Mouse (Mus musculus) heart, embryonic 11.5 days (tissue): ENCODE data around the gene Tmem33. TPM values are rescaled to one million over a fixed set of nuclear protein-coding genes. Genes with fewer than 3 reads are reported as not detected.

Experiments
- ATAC-seq: fragments of 200-750 bp; cut with Nextera tagmentation; replicated peaks from 2 replicates; pipeline ENCODE4 v1.8.0; 2017; ENCODE audit warnings: moderate library complexity; ENCODE audit not compliant: insufficient number of reproducible peaks, low FRiP score, low TSS enrichment
- H3K27ac ChIP-seq: fragments of 300-500 bp; sonication (generic); 2 replicates; pipeline ENCODE4 v1.5.1; 2014; ENCODE audit warnings: mild to moderate bottlenecking, low read depth, low read length
- H3K27me3 ChIP-seq: fragments of 300-500 bp; sonication (generic); 2 replicates; pipeline ENCODE4 v1.6.1; 2014; ENCODE audit warnings: mild to moderate bottlenecking, low read length, mixed read lengths; ENCODE audit not compliant: control insufficient read depth, insufficient read depth
- H3K36me3 ChIP-seq: fragments of 300-500 bp; sonication (generic); 2 replicates; pipeline ENCODE4 v1.6.1; 2014; ENCODE audit warnings: mild to moderate bottlenecking, low read length, moderate library complexity, mixed read lengths; ENCODE audit not compliant: control insufficient read depth, insufficient read depth
- H3K4me1 ChIP-seq: fragments of 300-500 bp; sonication (generic); 2 replicates; pipeline ENCODE4 v1.6.1; 2014; ENCODE audit warnings: low read length; ENCODE audit not compliant: control insufficient read depth, insufficient read depth
- H3K4me2 ChIP-seq: fragments of 300-500 bp; sonication (generic); 2 replicates; pipeline ENCODE4 v1.6.1; 2014; ENCODE audit warnings: mild to moderate bottlenecking, moderate library complexity
- H3K4me3 ChIP-seq: fragments of 300-500 bp; sonication (generic); 2 replicates; pipeline ENCODE4 v1.5.1; 2014; ENCODE audit warnings: low read depth, low read length
- H3K9ac ChIP-seq: fragments of 300-500 bp; sonication (generic); 2 replicates; pipeline ENCODE4 v1.6.1; 2014; ENCODE audit warnings: mild to moderate bottlenecking, low read depth, low read length, moderate library complexity
- H3K9me3 ChIP-seq: fragments of 300-500 bp; sonication (generic); replicated peaks from 2 replicates; pipeline ENCODE4 v1.6.1; 2016; ENCODE audit warnings: low read length; ENCODE audit not compliant: control insufficient read depth
- WGBS: fragments of 180-500 bp; shearing (Covaris S2); extraction: QIAGEN DNeasy Blood & Tissue Kit; methylation state at CpG from one replicate; pipeline ENCODE4 v1.1.7; 2014; ENCODE audit not compliant: insufficient replicate concordance; 5-methylcytosine and 5-hydroxymethylcytosine counted together
- polyA plus RNA-seq: library from polyadenylated mRNA; unstranded; fragments of >200 nt; fragmentation: Nextera tagmentation; extraction: Ambion mirVana; gene quantifications from 2 replicates; pipeline ENCODE4 v1.2.1, GENCODE M21; 2014

The Tmem33 gene
- polyA plus RNA-seq: 57.2 and 61.3 TPM in 2 replicates

DNA sequence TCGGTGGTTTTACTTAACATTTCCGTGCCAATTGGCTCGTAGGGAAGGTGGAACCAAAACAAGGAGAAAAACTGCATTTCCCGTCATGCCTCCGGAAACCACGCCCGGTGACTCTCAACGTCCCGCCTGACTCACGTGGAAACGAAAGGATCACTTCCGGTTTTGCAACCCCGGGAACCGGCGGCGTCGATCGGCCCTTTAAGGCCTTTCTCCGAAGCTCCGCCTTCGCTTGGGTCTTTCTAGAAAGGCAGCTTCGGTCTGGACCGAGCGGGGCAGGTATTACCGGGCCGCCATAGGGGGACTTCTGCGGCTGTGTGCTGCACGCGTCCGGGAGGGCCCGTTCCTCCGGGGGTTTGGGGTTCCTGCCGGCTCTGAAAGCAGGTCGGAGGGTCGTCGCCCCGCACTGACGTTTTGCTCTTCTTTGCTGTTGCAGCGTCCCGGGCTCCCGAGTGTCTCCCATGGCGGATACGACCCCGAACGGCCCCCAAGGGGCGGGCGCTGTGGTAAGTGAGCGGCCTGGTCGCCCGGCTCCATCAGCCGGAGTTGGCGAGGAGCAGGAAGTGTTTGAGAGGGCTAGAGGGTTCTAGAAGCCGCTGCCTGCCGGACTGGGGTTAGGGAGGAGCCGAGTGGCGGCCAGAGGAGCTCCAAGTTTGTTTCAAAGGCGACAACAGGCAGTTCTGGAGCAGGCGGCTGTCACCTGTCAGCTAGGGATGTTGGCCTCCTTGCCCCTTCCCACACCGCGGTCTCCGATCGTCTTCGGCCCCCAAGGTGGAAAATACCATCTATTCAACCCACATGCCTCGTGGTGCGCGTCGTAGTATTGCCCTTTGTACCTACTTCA, at the start of gene Tmem33:
Gene Tmem33, plus strand, starts transcription at position 35 of the 841 bp plus-strand sequence.
- Histone ChIP-seq H3K4me2 (peak within 1 kb of the TSS; percentile 76), H3K27ac (peak within 1 kb of the TSS; percentile 97), H3K4me1 (peaks cover 6% of the 10 kb centered on the region; the same call in 1 of the 2 replicates), H3K9ac (peak within 1 kb of the TSS; percentile 96), H3K27me3 (no peaks in the 10 kb centered on the region), H3K4me3 (peak within 1 kb of the TSS; percentile 94), H3K36me3 (peaks cover 14% of the 10 kb centered on the region), H3K9me3 (no peaks in the 10 kb centered on the region)
- ATAC-seq: peak; percentile 91
- under 1% methylated on average over 67 of the region's 67 CpGs for WGBS

DNA sequence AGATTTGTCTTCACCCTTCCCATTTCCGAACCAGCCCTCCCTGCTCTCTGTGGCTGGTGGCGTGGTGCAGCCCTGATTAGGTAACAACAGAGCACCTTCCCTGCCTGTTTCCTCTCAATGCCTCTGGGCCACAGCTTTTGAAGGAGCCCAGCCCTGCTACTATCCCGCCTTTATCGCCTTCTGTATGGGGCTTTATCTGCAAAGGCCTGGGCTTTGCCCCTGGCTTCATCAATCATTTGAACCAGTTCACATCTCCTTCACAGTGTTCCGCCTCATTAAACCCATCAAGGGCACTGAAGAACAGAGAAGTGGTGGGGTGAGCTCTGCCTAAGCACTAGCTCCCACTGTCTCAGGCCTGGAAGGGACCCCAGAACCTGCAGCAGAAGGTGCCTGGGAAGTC, 47.2 kb upstream of the Tmem33 start:
- Histone ChIP-seq H3K36me3 (no peaks in the 10 kb centered on the region), H3K9me3 (no peaks in the 10 kb centered on the region), H3K4me2 (no peak overlapping the region), H3K27me3 (peaks cover 68% of the 10 kb centered on the region), H3K4me3 (no peak overlapping the region), H3K4me1 (no peaks in the 10 kb centered on the region), H3K27ac (no peak overlapping the region), H3K9ac (no peak overlapping the region)
- ATAC-seq: no peak
- 16% methylated on average over 5 of the region's 5 CpGs for WGBS

DNA sequence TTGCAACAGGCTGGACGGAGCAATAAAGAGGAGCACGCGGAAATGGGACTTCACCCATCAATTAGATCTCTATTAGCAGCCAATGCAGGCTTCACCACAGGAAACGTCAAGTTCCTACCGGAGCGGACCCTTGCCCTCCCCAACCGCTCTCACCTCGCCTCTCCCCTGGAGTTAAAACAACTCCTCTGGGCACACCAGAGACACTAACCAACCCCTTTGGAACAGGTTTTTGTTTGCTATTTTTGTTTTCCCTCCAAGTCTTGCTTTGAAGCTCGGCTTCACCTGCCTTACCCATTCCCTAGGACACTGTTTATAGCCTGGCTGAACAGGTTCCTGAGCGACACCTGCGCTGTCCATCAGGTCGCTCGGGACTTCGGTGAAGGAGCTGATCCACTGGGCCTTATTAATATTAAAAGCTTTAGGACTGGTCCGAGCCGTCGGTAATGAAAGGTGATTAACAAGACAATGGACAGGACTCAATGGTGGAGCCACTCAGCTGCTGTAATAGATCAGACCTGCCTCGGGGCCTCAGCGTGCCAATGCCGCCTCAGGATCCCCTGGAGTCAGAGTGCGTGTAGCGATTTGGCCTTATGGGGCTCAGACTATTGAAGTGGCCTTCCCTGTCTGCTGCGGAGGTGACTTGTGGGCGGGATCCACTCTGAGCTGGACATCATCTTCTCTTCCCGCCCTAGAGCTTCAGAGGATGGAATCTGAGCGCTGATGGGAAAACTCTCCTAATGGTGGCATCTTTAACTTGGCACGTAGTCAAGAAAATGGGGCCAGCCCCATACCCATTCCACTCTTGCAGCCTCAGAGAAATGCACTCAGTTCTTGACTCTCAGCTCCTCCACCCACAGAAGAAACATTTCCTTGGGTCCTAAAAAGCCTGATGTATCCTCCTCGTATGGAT, 45.0 kb upstream of the Tmem33 start:
- 1% methylated on average over 28 of the region's 28 CpGs for WGBS
- H3K4me2 ChIP-seq: peak overlapping the region; percentile 43
- no peaks in the 10 kb centered on the region for H3K9me3 ChIP-seq

DNA sequence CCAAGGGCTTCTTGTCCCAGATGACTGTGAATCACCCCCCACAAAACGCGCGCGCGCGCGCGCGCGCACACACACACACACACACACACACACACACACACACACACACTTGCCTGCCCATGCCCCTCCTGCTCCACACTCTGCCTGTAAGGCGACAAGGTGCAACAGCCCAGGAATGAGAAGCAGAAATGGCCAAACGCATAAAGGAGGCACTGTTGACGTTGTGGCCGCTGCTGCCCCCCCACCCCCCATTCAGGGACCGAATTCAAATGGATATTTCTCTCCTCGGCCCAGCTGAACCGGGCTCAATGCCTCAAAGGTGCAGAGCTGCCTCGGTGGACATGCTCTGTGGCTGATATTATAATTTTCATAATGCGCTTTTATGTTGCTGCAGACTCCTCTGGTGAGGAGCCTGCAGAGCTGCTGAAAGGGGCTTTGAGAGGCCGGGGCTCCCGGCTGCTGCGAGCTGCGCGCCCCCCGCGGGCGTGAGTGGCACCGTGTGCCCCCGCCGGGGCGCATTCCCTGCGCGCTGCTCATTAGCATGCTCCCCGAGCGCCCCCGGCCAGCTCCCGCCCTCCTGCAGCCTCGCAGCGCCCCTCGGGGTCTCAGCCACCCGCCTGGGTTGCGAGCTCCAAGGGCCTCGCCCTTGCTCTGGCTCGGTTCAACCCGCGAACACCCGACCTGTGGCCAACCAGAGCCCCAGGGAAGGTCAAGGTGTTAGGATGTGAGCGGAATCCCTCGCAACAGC, 44.2 kb upstream of the Tmem33 start:
- no peak for ATAC-seq
- Histone ChIP-seq H3K4me2 (peak overlapping the region; percentile 43), H3K4me1 (no peaks in the 10 kb centered on the region), H3K36me3 (no peaks in the 10 kb centered on the region), H3K27ac (no peak overlapping the region), H3K9ac (no peak overlapping the region), H3K9me3 (no peaks in the 10 kb centered on the region), H3K27me3 (peaks cover 84% of the 10 kb centered on the region), H3K4me3 (peak overlapping the region; percentile 16)
- under 1% methylated on average over 49 of the region's 49 CpGs for WGBS

More for the DNA sequence above, 45.0 kb upstream of the Tmem33 start:
- Histone ChIP-seq H3K36me3 (no peaks in the 10 kb centered on the region), H3K27ac (no peak overlapping the region), H3K9ac (no peak overlapping the region), H3K4me3 (no peak overlapping the region), H3K4me1 (no peaks in the 10 kb centered on the region), H3K27me3 (peaks cover 82% of the 10 kb centered on the region)
- ATAC-seq: no peak

DNA sequence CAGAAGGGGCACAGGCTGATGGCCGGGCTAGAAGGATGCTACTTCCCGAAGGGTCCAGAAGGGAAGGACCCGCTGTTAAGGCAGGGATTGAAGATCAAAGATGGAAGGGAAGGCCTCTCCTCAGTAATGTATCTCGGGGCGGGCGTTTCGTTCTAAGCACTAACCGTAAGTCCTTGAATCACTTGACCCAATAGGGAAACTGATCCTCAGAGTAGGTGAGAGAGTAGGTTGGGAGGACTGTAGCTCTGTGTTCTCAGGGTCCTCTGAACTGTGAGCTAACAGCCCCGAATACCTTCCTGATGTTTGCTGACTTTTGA, 43.6 kb upstream of the Tmem33 start:
- H3K4me1 ChIP-seq: no peaks in the 10 kb centered on the region
- peak overlapping the region; percentile 43 for H3K4me2 ChIP-seq
- no peak overlapping the region for H3K9ac ChIP-seq
- no peaks in the 10 kb centered on the region for H3K9me3 ChIP-seq
- no peaks in the 10 kb centered on the region for H3K36me3 ChIP-seq
- WGBS: 2% methylated on average over 9 of the region's 9 CpGs
- no peak for ATAC-seq
- H3K4me3 ChIP-seq: peak overlapping the region; percentile 16; the same call in 1 of the 2 replicates
- peaks cover 87% of the 10 kb centered on the region for H3K27me3 ChIP-seq
- H3K27ac ChIP-seq: no peak overlapping the region

DNA sequence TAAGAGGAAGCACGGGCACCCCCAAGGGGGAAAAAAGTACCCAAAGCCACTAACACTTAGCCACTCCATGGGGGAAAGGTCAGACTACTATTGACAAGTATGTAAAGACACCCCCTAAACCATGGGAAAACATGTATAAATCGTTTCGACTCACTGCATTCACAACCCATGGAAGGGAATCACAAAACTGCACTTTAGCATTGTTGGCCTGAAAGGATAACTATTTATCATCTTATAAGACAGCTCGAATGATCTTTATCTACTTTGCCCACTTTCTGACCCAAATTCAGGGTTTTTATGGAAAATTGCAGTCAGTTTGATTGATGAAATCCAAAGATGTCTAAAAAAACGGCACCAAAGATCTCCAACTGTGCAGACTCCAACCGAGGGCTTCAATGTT, 38.5 kb upstream of the Tmem33 start:
- Histone ChIP-seq H3K36me3 (no peaks in the 10 kb centered on the region), H3K27ac (no peak overlapping the region), H3K4me3 (peak overlapping the region; percentile 37; the same call in 1 of the 2 replicates), H3K4me1 (no peaks in the 10 kb centered on the region), H3K9ac (no peak overlapping the region), H3K27me3 (peaks cover 88% of the 10 kb centered on the region), H3K4me2 (no peak overlapping the region), H3K9me3 (no peaks in the 10 kb centered on the region; the same call in 1 of the 2 replicates)
- ATAC-seq: no peak
- 9% methylated on average over 6 of the region's 6 CpGs for WGBS

DNA sequence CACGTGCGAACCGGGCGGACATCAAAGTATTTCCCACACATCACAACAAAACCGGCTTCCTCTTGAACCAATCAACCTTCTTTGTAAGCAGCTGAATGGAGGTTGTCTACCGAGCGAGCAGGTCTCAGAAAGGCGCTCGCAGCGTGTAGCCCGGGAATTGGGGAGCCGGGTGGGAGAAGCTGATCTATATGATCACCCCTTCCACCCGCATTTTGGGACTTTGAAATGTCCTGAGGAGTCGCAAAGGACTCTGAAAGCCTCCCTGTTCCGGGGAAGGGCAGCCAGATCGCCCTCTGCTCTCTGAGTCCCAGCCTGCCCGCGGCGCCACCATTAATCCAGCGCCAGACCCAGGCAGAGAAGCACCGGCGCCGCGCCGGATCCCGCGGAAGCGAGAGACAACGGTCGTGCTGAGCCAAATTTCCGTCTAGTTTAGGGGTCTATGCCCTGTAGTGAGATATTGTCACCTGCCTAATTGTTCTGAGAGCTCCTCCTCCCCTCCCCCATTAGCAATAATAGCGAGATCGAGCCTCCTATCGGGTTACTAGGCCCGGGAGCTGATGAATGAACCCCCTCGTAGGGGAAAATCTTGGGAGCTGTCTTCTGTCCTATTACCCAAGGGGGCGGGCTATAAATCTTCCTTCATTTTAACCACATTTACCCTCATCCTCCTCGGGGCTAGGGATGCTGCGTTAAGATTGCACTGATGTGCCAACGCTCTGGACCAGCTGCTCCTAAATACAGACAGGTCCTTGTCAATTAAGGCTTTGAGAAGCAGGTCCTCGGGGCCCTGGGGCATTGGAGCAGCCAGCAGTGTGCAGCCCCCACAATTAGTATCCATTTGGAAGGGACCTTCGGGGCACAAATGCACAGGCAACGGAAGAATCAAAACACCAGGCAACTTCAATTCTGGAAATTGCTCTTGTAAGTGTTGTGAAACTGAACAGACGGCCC, 37.6 kb upstream of the Tmem33 start:
- no peak for ATAC-seq
- WGBS: 1% methylated on average over 44 of the region's 44 CpGs
- Histone ChIP-seq H3K4me1 (no peaks in the 10 kb centered on the region), H3K4me3 (peak overlapping the region; percentile 37), H3K27me3 (peaks cover 91% of the 10 kb centered on the region), H3K36me3 (no peaks in the 10 kb centered on the region), H3K9me3 (no peaks in the 10 kb centered on the region; the same call in 1 of the 2 replicates), H3K4me2 (peak overlapping the region; percentile 65), H3K27ac (no peak overlapping the region), H3K9ac (no peak overlapping the region)
